Mouse (Mus musculus): ENCODE results near the gene Dchs2.
A peak's percentile ranks its signal among the peaks of the same experiment; 100 is the strongest.

The Dchs2 gene

DNA sequence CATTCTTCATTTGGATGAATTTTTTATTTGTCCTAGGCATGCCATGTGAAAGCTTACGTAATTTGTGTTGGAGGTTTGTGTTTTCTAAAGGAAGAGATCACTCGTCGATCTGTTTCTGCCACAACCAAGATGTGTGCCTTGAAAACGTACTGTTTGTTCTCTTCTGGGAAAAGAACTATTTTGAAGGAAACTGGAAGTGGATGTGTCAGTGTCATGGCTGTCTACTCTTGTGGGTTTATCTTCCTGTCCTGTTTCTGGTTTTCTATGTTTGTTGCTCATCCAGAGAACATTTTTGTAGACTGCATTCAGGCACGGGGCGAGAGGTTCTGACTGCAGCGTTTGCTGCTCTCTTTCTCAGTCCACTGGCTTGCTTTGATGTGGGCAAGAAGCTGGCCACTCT, 124.2 kb downstream of the Dchs2 start:
- no peak for DNase-seq (ENCODE audit: low spot score)

DNA sequence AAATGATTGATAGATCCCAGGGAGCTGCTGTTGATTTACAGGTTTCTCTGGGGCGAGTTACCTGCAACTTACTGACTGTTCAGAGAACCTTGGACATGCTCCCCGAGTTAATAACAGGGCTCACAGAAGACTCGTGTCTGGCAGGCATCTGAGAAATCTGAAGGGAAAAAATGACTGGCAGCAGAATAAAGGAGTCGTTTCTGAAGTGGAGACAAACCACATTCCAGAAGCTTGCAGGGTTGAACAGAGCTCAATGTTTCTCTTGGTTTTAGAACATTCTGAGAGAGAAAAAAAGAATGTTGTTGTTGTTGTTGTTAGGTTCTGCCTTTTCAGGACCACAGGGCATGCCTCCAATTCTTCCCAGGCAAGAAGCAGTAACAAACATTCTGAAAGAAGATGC, 131.7 kb downstream of the Dchs2 start:
- no peak for DNase-seq (ENCODE audit: low spot score)

- DNase-seq (ENCODE audit: low spot score), result no peak
Measured at GRCm38 (mm10) chr3:83266009-83266408, 138.3 kb downstream of the Dchs2 start.

DNA sequence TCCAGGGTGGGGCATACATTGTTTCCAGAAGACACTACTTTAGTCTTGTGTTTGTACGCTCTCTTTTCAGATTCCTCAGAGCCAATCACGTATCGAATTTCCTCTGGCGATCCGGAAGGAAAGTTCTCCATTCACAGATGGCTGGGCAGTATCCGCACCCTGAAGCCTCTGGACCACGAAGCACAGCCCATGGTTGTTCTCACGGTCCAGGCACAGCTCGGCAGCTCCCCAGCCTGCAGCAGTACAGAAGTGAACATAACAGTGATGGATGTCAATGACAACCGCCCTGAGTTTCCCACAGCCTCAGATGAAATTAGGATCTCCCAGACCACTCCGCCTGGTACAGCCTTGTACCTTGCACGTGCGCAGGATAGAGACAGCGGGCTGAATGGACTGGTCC, 142.5 kb downstream of the Dchs2 start:
- DNase-seq (ENCODE audit: low spot score), result no peak

GRCm38 (mm10) chr3:83270982-83271381, 143.2 kb downstream of the Dchs2 start:
- DNase-seq (ENCODE audit: low spot score), result no peak

- peak; percentile 29 for DNase-seq (ENCODE audit: low spot score)
Measured at GRCm38 (mm10) chr3:83273555-83274244, 146.0 kb downstream of the Dchs2 start.

GRCm38 (mm10) chr3:83275703-83276102, 148.0 kb downstream of the Dchs2 start:
- DNase-seq (ENCODE audit: low spot score), result no peak

DNA sequence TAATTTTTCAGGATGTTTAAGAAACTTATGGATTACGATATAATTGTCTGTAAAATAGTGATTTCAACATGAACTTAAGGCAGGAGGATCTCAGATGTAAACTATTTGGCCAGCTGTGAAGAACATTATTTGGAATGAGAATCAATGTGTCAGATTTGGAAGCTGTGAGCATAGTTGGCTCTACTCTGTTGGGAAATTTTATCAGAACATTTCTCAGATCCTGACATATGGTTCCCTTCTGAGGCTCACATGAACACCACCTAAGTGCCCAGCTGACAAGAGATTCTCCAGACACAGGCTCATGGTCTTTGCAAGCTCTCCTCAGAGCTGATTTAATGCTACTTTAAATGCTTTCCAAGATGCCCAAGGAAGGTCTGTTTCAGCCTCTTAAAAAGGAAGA, 156.1 kb downstream of the Dchs2 start:
- no peak for DNase-seq (ENCODE audit: low spot score)

- peak; percentile 15 for DNase-seq (ENCODE audit: low spot score)
Measured at GRCm38 (mm10) chr3:83286975-83287405, 159.2 kb downstream of the Dchs2 start.

DNA sequence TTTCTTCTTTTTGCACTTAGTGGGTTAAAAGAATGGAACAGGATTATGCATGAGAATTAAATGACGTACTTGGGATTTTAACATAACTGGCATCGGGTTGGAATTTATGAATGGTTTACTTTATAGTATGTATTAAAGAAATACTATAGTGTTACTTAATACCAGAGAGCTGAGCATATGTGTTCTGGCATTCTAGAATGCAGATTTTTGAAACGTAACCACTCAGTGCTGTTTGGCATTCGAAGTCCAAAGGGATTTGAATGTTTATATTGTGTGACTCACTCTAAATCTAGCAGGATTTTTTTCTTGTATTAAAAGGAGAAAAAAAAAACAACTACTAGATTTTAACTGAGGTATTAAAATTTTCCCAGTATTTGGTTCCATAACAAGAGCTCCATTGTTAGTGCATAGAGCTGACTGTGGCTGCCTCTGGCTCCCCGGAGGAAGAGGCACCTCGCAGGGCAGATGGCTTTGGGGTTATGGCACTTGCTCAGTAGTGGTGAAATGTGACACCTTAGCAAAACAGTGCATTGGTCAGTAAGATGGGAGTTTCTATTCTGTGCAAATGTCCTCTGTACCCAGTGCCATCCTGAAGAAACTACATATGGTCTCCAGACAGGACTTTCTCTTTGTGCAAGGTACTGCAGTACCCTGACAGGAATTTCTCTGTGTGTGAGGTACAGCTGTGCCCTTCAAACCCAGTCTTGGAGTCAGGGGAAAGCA, 160.5 kb downstream of the Dchs2 start:
- no peak for DNase-seq (ENCODE audit: low spot score)

DNA sequence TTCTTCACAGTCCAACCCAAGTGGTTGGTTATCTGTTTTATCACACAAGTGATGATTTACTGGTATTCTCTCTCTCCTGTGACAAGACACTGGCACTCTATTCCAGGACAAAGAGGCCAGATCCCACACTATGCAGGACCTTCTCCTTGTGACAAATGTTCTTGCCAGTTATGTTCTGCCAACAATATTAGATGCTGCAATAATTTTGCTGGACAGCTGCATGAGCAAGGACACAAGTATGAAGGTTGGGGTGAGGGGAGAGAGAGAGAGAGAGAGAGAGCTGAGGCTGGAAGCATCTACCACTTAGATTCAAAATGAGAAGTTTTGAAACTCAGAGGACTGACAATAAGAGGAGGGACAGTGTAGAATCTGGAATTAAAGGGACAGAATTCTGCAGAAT, 162.7 kb downstream of the Dchs2 start:
- no peak for DNase-seq (ENCODE audit: low spot score)

DNA sequence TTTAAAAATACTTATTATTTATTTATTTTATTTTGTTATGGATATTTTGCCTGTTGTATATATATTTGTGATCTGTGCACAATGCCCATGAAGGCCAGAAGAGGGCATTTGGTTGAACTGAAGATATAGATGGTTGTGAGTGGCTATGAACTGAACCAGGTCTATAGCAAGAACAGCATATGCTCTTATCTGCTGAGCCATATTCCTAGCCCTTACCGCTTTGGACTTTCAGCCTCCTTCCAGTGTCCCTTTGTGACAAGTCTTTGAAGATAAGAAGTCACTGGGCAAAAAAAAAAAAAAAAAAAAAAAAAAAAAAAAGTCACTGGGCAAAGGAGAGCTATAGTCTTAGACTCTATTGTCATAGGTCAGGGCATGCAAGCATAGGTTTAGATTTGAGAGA, 163.2 kb downstream of the Dchs2 start:
- DNase-seq (ENCODE audit: low spot score), result no peak

- no peak for DNase-seq (ENCODE audit: low spot score)
Measured at GRCm38 (mm10) chr3:83299783-83300382, 172.1 kb downstream of the Dchs2 start.

DNA sequence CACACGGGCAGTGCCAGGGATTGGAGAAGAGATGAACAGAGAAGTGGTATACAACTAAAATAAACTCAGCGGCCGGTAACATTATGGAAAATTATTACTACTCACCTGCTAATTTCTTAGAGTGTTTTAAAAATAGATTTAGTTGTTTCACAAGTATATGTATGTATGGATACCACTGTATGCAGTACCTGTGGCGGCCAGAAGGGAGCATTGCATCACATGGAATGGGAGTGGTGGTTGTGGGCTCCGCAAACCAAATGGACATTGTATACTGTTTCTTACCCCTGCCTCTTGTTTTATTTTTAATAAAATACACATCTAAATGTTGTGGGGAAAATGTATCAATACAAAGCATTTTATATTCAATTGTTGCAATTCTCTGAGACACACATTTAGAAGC, 176.1 kb downstream of the Dchs2 start:
- DNase-seq (ENCODE audit: low spot score), result no peak

- no peak for DNase-seq (ENCODE audit: low spot score)
Measured at GRCm38 (mm10) chr3:83345928-83346327, 218.2 kb downstream of the Dchs2 start.

DNA sequence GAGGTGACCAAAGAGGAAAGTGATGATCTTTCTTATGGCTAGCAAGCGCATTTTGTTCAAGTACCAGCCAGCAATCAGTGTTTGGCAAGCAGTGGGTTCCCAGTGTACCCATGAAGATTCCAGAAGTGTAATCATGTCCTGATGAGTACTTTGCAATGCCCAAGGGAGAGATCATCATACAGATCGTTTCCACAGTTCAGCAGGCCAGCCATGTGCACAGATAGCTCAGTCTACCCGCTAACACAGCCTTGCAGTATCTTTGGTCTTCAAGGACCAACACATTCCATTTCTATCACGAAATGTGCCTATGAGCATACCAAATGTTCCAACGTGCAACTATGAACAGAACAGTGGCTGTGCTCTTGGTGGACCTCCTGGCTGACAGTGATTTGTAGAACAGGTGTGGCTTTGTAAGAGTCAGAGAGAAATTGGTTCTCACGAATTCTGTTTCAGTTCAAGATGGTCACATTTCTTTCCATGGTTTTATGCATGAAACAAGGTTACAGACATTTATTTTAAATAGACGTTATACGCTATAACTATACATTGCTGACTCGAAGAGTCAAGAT, 240.8 kb downstream of the Dchs2 start:
- DNase-seq (ENCODE audit: low spot score), result no peak

- DNase-seq (ENCODE audit: low spot score), result no peak
Measured at GRCm38 (mm10) chr3:83369871-83370270, 242.1 kb downstream of the Dchs2 start.

- DNase-seq (ENCODE audit: low spot score), result no peak
Measured at GRCm38 (mm10) chr3:83374333-83374732, 246.6 kb downstream of the Dchs2 start.

- no peak for DNase-seq (ENCODE audit: low spot score)
Measured at GRCm38 (mm10) chr3:83376834-83377233, 249.1 kb downstream of the Dchs2 start.
